Mouse (Mus musculus): ENCODE data around the gene Spata2l.
"Not testable (repeated sequence)": the region's sequence is repeated elsewhere in the genome, so short reads cannot be mapped to it uniquely, and the experiment has no call there.

Spata2l gene

GRCm38 (mm10) chr8:123235520-123236497, at the start of gene Spata2l:
Spata2l (minus strand) TSS chr8:123236233.
- DNase-seq (ENCODE audit: low read depth, low spot score), result peak; percentile 98

GRCm38 (mm10) chr8:123284493-123284892, 48.5 kb upstream of the Spata2l start:
- no peak for DNase-seq (ENCODE audit: low read depth, low spot score)

- DNase-seq (ENCODE audit: low read depth, low spot score), result no peak
These were observed 48.0 kb upstream of the Spata2l start for GRCm38 (mm10) chr8:123283991-123284390.

GRCm38 (mm10) chr8:123282994-123283393, 47.0 kb upstream of the Spata2l start:
- DNase-seq (ENCODE audit: low read depth, low spot score), result not testable (repeated sequence)

DNA sequence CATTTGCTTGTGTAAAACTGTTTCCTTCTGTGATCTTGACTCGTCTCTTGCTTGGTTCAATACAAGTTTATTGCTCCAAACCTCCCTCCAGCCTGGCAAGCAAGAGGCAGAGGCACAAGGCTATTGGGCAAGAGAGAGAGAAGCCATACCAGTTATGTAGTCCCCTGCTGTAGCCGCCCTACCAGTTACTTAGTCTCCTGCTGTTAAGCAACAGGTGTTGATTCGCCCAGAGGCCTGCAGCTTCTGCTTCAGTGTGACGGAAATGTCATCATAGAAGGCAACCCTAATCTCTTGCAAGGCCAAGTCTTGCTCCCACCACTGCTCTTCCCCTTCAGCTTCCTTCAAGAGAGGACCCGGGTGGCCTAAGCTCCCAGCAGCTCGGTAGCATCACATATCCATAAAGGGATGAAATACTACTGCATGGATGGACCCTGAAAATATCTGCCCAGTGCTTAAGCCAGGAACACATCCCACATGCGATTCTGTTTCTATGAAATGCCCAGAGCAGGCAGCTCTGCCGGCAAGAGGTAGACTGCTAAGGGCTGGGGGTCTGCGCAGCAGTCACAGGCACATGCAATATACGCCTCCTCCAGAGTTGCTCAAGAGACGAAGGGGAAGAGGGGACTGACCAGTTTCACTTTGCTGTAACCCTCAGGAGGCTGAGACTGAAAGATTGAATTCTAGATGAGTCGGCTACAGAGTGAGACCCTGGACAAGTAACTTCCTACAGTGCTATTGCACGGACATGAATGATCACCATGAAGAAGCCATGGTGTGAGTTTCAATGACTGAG, 44.5 kb upstream of the Spata2l start:
- DNase-seq (ENCODE audit: low read depth, low spot score), result no peak

GRCm38 (mm10) chr8:123279828-123280227, 43.8 kb upstream of the Spata2l start:
- DNase-seq (ENCODE audit: low read depth, low spot score), result no peak

DNA sequence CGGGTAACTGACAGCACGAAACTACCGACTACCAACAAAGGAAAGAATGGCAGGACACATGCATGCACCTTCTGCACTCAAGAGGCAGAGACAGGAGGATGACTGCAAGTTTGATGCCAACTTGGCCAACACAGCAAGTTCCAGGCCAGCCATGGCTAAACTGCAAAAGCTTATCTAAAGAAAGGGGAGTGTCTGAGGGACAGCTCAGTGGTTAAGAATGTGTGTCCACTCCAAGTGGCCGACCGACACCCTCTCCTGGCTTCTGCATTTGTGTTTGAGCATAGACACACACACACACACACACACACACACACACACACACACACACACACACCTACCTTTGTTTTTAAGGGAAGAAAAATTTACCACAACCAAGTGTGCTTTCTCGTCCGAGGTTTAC, 42.4 kb upstream of the Spata2l start:
- DNase-seq (ENCODE audit: low read depth, low spot score), result no peak

GRCm38 (mm10) chr8:123275096-123275495, 39.1 kb upstream of the Spata2l start:
- DNase-seq (ENCODE audit: low read depth, low spot score), result no peak

- DNase-seq (ENCODE audit: low read depth, low spot score), result no peak
These were observed 38.4 kb upstream of the Spata2l start for GRCm38 (mm10) chr8:123274447-123274846.

DNA sequence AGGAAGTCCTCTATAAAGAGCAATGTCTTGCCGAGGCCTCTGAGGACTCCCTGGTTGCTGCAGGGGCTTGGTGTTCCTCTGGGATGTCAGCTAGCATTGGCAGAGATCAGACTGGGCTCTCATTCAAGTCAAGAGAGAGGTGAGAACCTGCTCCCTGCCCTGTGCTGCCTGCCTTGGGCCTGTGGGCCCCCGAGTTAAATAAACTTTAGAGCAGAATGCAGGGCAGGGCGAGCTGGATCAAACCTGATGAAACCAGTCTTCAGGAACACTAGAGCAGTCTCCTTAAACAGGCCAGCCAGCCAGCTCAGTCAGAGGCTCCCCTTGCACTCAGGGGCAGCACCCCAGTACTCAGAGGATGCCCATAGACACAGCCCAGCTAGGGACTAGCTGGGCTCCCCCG, 35.9 kb upstream of the Spata2l start:
- no peak for DNase-seq (ENCODE audit: low read depth, low spot score)

GRCm38 (mm10) chr8:123271147-123271546, 35.1 kb upstream of the Spata2l start:
- no peak for DNase-seq (ENCODE audit: low read depth, low spot score)

GRCm38 (mm10) chr8:123267926-123268656, 32.1 kb upstream of the Spata2l start:
- DNase-seq (ENCODE audit: low read depth, low spot score), result no peak

DNA sequence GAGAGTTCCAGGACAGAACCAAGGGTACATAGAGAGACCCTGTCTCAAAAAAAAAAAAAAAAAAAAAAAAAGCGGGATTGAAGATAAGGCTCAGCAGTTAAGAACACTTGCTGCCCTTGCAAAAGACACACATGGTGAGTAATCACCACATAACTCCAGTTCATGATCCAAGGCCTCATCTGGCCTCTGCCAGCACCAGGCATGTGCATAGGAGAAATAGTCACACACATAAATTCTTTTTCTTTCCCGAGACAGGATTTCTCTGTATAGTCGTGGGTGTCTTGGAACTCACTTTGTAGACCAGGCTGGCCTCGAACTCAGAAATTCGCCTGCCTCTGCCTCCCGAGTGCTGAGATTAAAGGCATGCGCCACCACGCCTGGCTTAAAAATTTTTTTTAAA, 21.6 kb upstream of the Spata2l start:
- not testable (repeated sequence) for DNase-seq (ENCODE audit: low read depth, low spot score)

DNA sequence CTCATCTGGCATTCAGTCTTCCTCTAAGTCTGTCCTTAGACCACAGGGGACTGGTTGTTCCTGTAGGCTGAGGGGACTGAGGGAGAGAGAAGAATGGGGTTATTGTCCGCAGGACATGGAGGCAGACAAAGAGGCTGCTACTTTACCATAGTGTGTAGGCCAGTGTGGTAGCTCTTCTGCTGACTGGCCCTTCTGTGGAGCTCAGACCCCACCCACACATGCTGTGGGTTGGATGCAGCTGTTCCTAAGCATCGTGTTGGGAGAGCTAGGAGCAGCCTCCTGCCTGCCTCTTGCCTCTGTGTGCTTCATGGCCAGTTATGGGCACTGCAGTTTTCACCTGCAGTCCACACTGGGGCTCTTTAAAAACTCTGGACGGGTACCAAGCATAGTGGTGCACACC, 21.1 kb upstream of the Spata2l start:
- DNase-seq (ENCODE audit: low read depth, low spot score), result no peak

- DNase-seq (ENCODE audit: low read depth, low spot score), result no peak
These were observed 19.1 kb upstream of the Spata2l start for GRCm38 (mm10) chr8:123255170-123255569.

DNA sequence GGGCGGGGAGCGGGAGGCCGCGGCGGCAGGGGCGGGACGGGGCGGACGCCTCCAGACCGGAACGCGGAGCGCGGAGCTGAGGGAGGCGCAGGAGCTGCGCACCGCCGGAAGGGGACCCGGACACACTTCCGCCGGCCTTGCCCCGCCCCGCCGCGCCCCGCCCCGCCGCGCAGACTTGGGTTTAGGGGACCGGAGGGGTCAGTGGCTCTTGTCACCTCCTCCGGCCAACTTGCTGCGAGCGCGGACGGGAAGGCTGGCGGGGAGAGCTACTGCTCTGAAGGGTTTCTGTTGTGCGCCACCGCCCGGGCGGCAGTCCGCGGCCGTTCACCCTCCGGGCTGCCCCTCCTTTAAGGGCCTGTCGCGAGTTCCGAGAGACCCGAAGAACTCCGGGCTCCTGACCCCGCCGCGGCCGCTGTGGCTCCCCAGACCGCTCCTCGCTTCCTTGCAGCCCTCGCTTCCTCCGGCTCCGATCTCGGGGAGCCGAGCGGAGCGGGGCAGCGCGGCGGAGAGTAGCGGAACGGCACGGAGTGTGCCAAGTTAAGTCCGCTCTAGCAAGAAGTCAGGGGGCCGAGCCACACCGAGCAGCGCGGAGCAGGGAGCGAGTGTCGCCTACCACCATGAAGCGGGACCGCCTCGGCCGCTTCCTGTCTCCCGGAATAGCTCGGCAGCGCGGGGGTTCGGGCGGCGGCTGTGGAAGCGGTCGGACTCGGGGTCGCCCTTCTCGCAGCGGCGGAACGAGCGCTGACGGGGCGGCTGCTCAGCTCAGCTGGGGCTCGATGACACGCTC, 18.3 kb upstream of the Spata2l start, which contains the start of the genes Zfp276 and Vps9d1:
TSS of gene Zfp276 (plus strand) at position 97 of the 787 bp plus-strand sequence.
TSS of gene Vps9d1 (minus strand) at position 250 of the 787 bp plus-strand sequence.
- DNase-seq (ENCODE audit: low read depth, low spot score), result peak; percentile 90

DNA sequence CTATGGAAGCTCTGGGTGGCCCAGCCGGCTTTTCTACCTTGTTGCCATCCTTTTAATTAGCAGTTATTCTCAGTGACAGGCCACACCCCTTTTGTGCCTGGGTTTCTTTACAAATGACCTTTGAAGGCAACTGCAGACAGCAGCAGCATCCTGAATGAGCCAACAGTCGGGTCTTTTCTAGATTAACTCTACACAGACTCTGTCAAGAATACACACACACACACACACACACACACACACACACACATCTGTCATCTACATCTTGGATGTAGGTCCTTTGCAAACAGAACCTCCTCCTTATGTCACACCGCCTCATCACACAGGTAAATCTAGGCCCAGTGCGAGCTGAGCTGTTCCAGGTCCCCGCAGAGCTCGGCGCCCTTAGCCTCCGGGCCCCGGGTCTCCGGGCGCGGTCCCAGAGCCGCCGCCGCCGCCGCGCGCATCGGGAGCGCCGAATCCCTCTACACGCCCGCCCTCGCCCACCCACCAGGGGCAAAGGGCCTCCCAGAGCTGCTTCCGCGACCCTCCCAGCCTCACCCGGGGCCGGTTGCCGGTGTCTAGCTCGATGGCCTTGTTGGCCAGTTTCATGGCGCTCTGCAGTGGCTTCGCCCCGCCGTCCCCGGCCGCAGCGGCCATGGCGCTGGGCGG, 17.5 kb upstream of the Spata2l start:
- DNase-seq (ENCODE audit: low read depth, low spot score), result no peak

DNA sequence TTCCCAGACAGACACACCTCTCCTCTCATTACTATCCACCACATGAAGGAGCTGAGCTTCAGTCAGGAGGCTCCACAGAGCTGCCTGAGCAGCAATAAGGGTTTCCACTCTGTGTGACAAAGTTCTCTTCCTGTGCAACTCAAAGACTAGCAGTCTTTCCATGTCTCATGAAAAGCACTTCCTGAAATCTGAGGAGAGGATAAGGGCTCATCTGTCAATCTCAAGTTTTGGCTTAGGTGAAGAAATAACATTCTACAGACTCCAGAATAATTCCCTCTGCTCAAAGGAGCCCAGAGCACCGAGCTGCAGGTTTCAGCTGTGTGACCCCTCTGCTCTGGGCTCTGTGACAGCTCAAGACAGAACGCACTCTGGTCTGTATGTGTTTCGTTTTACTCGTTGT, 16.9 kb upstream of the Spata2l start:
- DNase-seq (ENCODE audit: low read depth, low spot score), result no peak

GRCm38 (mm10) chr8:123250940-123251339, 14.9 kb upstream of the Spata2l start:
- DNase-seq (ENCODE audit: low read depth, low spot score), result no peak

GRCm38 (mm10) chr8:123248596-123248995, 12.6 kb upstream of the Spata2l start:
- no peak for DNase-seq (ENCODE audit: low read depth, low spot score)

Data from CD4-positive, CD25-positive, alpha-beta regulatory T cell, adult 2 months (primary cell).